Mouse (Mus musculus): ENCODE measurements around the gene Dhx37. TPM values are rescaled to one million over a fixed set of nuclear protein-coding genes. Genes with fewer than 3 reads are reported as not detected.
A peak's percentile ranks its signal among the peaks of the same experiment; 100 is the strongest.
"Not testable (repeated sequence)": the region's sequence is repeated elsewhere in the genome, so short reads cannot be mapped to it uniquely, and the experiment has no call there.

The Dhx37 gene
- polyA plus RNA-seq, 1 experiment = 16.8 TPM

GRCm38 (mm10) chr5:125407910-125408575 is 25.9 kb downstream of the Dhx37 start:
- no peak for DNase-seq (ENCODE audit: low spot score)

DNA sequence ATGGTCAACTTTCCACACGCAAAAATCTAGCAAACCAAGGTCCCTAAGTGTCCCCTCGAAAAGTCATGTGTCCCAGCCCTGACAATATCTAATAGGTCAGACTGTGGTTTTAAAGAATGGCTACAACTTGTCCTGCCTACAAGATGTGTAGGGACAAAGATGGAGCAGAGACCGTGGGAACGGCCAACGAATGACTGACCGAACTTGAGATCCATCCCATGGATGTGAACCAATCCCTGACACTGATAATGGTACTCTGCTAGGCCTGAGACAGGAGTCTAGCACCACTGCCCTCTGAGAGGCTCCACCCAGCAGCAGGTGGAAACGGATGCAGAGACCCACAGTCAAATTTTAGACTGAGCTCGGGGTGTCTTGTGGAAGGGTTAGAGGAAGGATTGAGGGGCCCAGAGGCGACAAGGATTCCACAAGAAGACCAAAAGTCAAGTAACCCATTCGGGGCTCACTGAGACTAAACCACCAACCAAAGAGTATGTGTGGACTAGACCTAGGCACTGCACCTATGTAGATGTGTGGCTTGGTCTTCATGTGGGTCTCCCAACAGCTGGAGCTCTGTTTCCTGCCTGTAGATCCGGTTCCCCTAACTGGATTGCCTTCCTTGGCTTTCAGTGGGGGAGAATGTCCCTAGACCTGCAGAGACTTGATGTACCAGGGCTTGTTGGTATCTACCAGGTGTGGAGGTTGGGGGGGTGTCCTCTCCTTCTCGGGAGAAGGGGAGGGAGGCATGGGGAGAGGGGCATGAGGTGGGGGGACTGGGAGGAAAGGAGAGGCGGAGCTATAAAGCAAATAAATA is 26.7 kb downstream of the Dhx37 start:
- DNase-seq (ENCODE audit: low spot score) = no peak

- DNase-seq (ENCODE audit: low spot score) = peak; percentile 63
These were observed 27.5 kb downstream of the Dhx37 start for GRCm38 (mm10) chr5:125406322-125407016.

GRCm38 (mm10) chr5:125405546-125406248 is 28.2 kb downstream of the Dhx37 start:
- DNase-seq (ENCODE audit: low spot score) = peak; percentile 79

GRCm38 (mm10) chr5:125404903-125405545 is 28.9 kb downstream of the Dhx37 start:
- DNase-seq (ENCODE audit: low spot score) = peak; percentile 58

- DNase-seq (ENCODE audit: low spot score) = no peak
These were observed 29.4 kb downstream of the Dhx37 start for GRCm38 (mm10) chr5:125404536-125404902.

GRCm38 (mm10) chr5:125403481-125404465 is 30.1 kb downstream of the Dhx37 start:
- DNase-seq (ENCODE audit: low spot score) = no peak

DNA sequence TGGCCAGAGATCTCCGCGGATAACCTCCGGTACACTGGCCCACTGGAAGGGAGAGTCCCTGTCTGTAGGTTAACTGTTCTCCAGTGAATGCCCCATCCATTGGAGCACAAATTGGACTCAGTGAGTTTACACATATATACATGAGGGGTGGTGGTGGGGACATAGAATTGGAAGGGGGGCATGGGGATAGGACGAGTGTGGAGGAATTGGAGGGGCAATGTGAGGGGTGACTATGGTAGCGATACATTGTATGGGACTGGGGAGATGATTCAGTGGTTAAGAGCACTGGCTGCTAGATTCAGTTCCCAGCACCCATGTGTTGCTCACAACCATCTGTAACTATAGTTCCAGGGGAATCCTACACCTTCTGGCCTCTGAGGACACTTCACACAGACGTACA is 30.9 kb downstream of the Dhx37 start:
- DNase-seq (ENCODE audit: low spot score) = no peak

DNA sequence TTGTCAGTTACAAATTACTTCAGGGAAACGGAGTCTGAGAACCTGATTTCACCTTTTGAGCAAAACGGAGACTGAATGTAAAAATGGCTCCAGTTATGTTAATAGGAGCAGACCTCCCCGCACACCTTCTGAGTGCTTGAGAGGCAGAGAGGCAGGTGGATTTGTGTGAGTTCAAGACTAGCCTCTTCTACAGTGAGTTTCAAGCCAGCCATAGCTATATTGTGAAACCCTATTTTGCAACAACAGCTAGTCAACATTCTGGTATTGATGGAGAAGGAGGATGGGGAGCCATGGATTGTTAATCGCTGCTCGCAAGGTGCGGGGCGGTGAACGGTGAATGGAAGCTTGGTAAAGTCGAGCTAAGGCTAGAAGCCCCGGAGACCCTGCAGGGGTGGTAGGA is 31.4 kb downstream of the Dhx37 start:
- DNase-seq (ENCODE audit: low spot score) = no peak

DNA sequence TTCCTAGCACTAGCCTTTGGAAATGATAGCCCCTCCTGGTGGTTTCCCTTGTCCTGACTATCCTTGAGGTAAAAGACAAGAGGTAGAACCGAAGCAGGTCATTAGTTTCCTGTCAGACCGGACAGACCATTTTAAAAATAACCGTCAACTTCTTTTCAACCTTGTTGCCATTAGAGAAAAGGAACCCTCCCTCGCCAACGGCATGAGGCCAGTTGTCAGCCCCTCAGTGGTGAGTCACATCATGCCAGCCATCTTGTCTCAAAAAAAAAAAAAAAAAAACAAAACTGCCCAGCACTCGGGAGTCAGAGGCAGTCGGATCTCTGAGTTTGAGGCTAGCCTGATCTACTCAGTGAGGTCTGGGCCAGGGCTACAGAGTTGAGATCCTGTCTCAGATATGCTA is 33.0 kb downstream of the Dhx37 start:
- no peak for DNase-seq (ENCODE audit: low spot score)

- no peak for DNase-seq (ENCODE audit: low spot score)
These were observed 38.9 kb downstream of the Dhx37 start for GRCm38 (mm10) chr5:125395008-125395407.

GRCm38 (mm10) chr5:125393622-125394603 is 40.0 kb downstream of the Dhx37 start:
- no peak for DNase-seq (ENCODE audit: low spot score)

- peak; percentile 87 for DNase-seq (ENCODE audit: low spot score)
These were observed 40.8 kb downstream of the Dhx37 start for GRCm38 (mm10) chr5:125392977-125393621.

GRCm38 (mm10) chr5:125392618-125392976 is 41.3 kb downstream of the Dhx37 start:
- DNase-seq (ENCODE audit: low spot score) = no peak

- DNase-seq (ENCODE audit: low spot score) = not testable (repeated sequence)
These were observed 41.7 kb downstream of the Dhx37 start for GRCm38 (mm10) chr5:125392176-125392575.

- DNase-seq (ENCODE audit: low spot score) = no peak
These were observed 42.3 kb downstream of the Dhx37 start for GRCm38 (mm10) chr5:125391609-125392008.

GRCm38 (mm10) chr5:125390906-125391477 is 42.9 kb downstream of the Dhx37 start:
- no peak for DNase-seq (ENCODE audit: low spot score)

Data from urinary bladder, adult 2 months (tissue).